Mouse (Mus musculus) CH12.LX (cell line): ENCODE results near the gene Fbll1. TPM values are rescaled to one million over a fixed set of nuclear protein-coding genes. Genes with fewer than 3 reads are reported as not detected.

Experiments used
- DNase-seq: peaks from one replicate; pipeline ENCODE4 v3.0.0-alpha.2; 2013; ENCODE audit errors: extremely low read depth
- H3K27ac ChIP-seq: 2 replicates; pipeline ENCODE4 v1.5.1; 2012; ENCODE audit warnings: low read depth, mild to moderate bottlenecking, control low read depth, moderate library complexity; ENCODE audit not compliant: insufficient read depth
- H3K27me3 ChIP-seq: replicated peaks from 2 replicates; pipeline ENCODE3; 2012; ENCODE audit warnings: inconsistent platforms
- H3K36me3 ChIP-seq, 2 experiments: replicated peaks in 1 of 2; 2 replicates each; pipeline versions ENCODE3 to v1.6.1; 2012; ENCODE audit warnings: inconsistent platforms in 1 of 2, low read length in 1 of 2, mild to moderate bottlenecking in 1 of 2, mixed read lengths in 1 of 2, moderate library complexity in 1 of 2; ENCODE audit not compliant: control insufficient read depth in 1 of 2, insufficient read depth in 1 of 2
- H3K4me1 ChIP-seq, 2 experiments: 2 replicates each; pipeline ENCODE4 v1.6.1; 2012; ENCODE audit warnings: inconsistent platforms in 1 of 2, moderate library complexity in 1 of 2; ENCODE audit not compliant: insufficient read depth in 2 of 2, control insufficient read depth in 1 of 2
- H3K4me2 ChIP-seq: 2 replicates; pipeline ENCODE4 v1.6.1; 2012; ENCODE audit warnings: low read depth, mild to moderate bottlenecking, control low read depth; ENCODE audit not compliant: poor library complexity, insufficient read depth, severe bottlenecking
- H3K4me3 ChIP-seq, 3 experiments: fragments of 150-350 bp in 1 of 3; sonication (generic) in 1 of 3; replicated peaks in 1 of 3; 2 replicates each; pipeline versions ENCODE3 to v1.5.1; 2011 to 2012; ENCODE audit warnings: low read depth in 2 of 3, low read length in 2 of 3, mild to moderate bottlenecking in 2 of 3, moderate library complexity in 2 of 3, control low read depth in 1 of 3, improper control_type of control experiment in 1 of 3, inconsistent platforms in 1 of 3, mixed read lengths in 1 of 3; ENCODE audit not compliant: poor library complexity in 1 of 3
- H3K79me2 ChIP-seq: replicated peaks from 2 replicates; pipeline ENCODE4 v1.6.1; 2012; ENCODE audit warnings: mild to moderate bottlenecking, moderate library complexity; ENCODE audit not compliant: control insufficient read depth, poor library complexity, insufficient read depth, severe bottlenecking; ENCODE audit errors: extremely low read depth
- H3K9ac ChIP-seq: 2 replicates; pipeline ENCODE4 v1.6.1; 2012; ENCODE audit warnings: low read depth, mild to moderate bottlenecking, control low read depth, moderate library complexity; ENCODE audit not compliant: insufficient read depth
- H3K9me3 ChIP-seq: replicated peaks from 2 replicates; pipeline ENCODE3; 2012; ENCODE audit warnings: low read length, inconsistent platforms, mixed read lengths
- E2F4 ChIP-seq: IDR thresholded peaks from 2 replicates; pipeline ENCODE4 v1.6.1; 2011; ENCODE audit warnings: low read depth, low read length, improper control_type of control experiment; ENCODE audit not compliant: insufficient replicate concordance
- ETS1 ChIP-seq: conservative IDR thresholded peaks from 2 replicates; pipeline ENCODE4 v1.6.1; 2012; ENCODE audit warnings: low read depth, mild to moderate bottlenecking, inconsistent platforms, low read length, improper control_type of control experiment, moderate library complexity
- HCFC1 ChIP-seq: IDR thresholded peaks from 2 replicates; pipeline ENCODE4 v1.6.1; 2012; ENCODE audit warnings: low read depth, mild to moderate bottlenecking, inconsistent platforms, low read length, improper control_type of control experiment
- JUN ChIP-seq: IDR thresholded peaks from 2 replicates; pipeline ENCODE4 v1.6.1; 2011; ENCODE audit warnings: low read depth, mild to moderate bottlenecking, low read length, improper control_type of control experiment, moderate library complexity; ENCODE audit not compliant: insufficient read depth
- JUND ChIP-seq: conservative IDR thresholded peaks from 2 replicates; pipeline ENCODE4 v1.6.1; 2011; ENCODE audit warnings: low read depth, low read length, improper control_type of control experiment
- MAFK ChIP-seq: IDR thresholded peaks from 2 replicates; pipeline ENCODE4 v1.6.1; 2011; ENCODE audit warnings: low read length, improper control_type of control experiment; ENCODE audit not compliant: insufficient replicate concordance
- MAX ChIP-seq: IDR thresholded peaks from 2 replicates; pipeline ENCODE4 v1.6.1; 2011; ENCODE audit warnings: low read length, improper control_type of control experiment
- MEF2A ChIP-seq: IDR thresholded peaks from 2 replicates; pipeline ENCODE4 v1.6.1; 2014; ENCODE audit warnings: low read depth, mild to moderate bottlenecking, inconsistent platforms, low read length, improper control_type of control experiment, borderline replicate concordance
- MYC ChIP-seq: IDR thresholded peaks from 2 replicates; pipeline ENCODE4 v1.6.1; 2011; ENCODE audit warnings: low read depth, mild to moderate bottlenecking, improper control_type of control experiment, low read length
- NRF1 ChIP-seq: IDR thresholded peaks from 2 replicates; pipeline ENCODE4 v1.6.1; 2014; ENCODE audit warnings: low read depth, mild to moderate bottlenecking, inconsistent platforms, low read length, improper control_type of control experiment, moderate library complexity
- RCOR1 ChIP-seq: conservative IDR thresholded peaks from 2 replicates; pipeline ENCODE4 v1.6.1; 2012; ENCODE audit warnings: low read depth, mild to moderate bottlenecking, inconsistent platforms, low read length, improper control_type of control experiment
- SIN3A ChIP-seq: IDR thresholded peaks from 2 replicates; pipeline ENCODE4 v1.6.1; 2012; ENCODE audit warnings: low read length, improper control_type of control experiment, inconsistent platforms
- SMC3 ChIP-seq: IDR thresholded peaks from 2 replicates; pipeline ENCODE4 v1.6.1; 2011; ENCODE audit warnings: low read depth, low read length, improper control_type of control experiment
- TCF12 ChIP-seq: IDR thresholded peaks from 2 replicates; pipeline ENCODE4 v1.6.1; 2014; ENCODE audit warnings: low read depth, mild to moderate bottlenecking, inconsistent platforms, low read length, improper control_type of control experiment
- UBTF ChIP-seq: IDR thresholded peaks from 2 replicates; pipeline ENCODE4 v1.6.1; 2012; ENCODE audit warnings: low read depth, mild to moderate bottlenecking, inconsistent platforms, low read length, improper control_type of control experiment, moderate library complexity
- USF1 ChIP-seq: IDR thresholded peaks from 2 replicates; pipeline ENCODE4 v1.6.1; 2014; ENCODE audit warnings: low read depth, mild to moderate bottlenecking, inconsistent platforms, low read length, improper control_type of control experiment
- ZC3H11A ChIP-seq: IDR thresholded peaks from 2 replicates; pipeline ENCODE4 v1.6.1; 2012; ENCODE audit warnings: low read depth, mild to moderate bottlenecking, inconsistent platforms, low read length, improper control_type of control experiment
- ZMIZ1 ChIP-seq: IDR thresholded peaks from 2 replicates; pipeline ENCODE4 v1.6.1; 2012; ENCODE audit warnings: low read depth, mild to moderate bottlenecking, inconsistent platforms, low read length, improper control_type of control experiment
- dilution Hi-C: fragments of 300-500 bp; cut with MboI; formaldehyde crosslinking; loops from 2 replicates; pipeline ENCODE4 v1.14.3; 2020; ENCODE audit warnings: low sequenced_read_pairs; ENCODE audit not compliant: extremely low pct_unique_long_range_greater_than_20kb, extremely low pct_ligation_motif_present
- in situ Hi-C: fragments of 300-500 bp; cut with MboI; formaldehyde crosslinking; loops from 3 replicates; pipeline ENCODE4 v1.14.3; 2019; ENCODE audit warnings: low sequenced_read_pairs, low pct_ligation_motif_present, low pct_unique_long_range_greater_than_20kb, mixed read lengths
- polyA plus RNA-seq: library from polyadenylated mRNA; unstranded; fragments of >175 nt; gene quantifications from 2 replicates; pipeline ENCODE4 v1.2.1, GENCODE M21; 2012; ENCODE audit warnings: low read depth; ENCODE audit not compliant: insufficient read length
- total RNA-seq, 2 experiments: library from RNA; depleted of rRNA; stranded (reverse); fragments of 300-350 nt in 1 of 2; fragments of >200 nt in 1 of 2; gene quantifications; 2 replicates each; pipeline ENCODE4 v1.2.3; 2012 to 2014

Fbll1 gene
- total and polyA plus RNA-seq, 3 experiments: not detected

DNA sequence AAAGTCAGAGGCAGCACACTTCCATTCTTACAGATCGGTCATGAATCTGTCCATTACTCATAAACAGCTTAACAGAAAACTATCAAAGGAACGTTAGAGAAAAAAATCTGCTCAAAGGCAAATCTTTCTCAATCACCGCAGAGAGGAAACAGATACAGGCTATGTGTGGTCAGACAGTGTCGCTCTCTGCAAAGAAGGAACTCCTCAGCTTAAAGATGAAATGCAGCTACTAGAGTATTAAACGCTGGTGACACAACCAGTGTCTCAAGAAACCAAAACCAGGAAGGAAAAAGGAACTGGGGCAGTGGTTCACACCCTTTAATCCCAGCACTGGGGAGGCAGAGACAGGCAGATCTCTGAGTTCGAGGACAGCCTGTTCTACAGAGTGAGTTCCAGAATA is 29.0 kb upstream of the Fbll1 start:
- Histone ChIP-seq H3K36me3 (peaks cover 72 to 96% of the 10 kb centered on the region in 2 experiments), H3K27ac (no peak overlapping the region), H3K79me2 (peaks cover 38% of the 10 kb centered on the region), H3K4me3 (no peak overlapping the region), H3K4me1 (peaks cover 5 to 22% of the 10 kb centered on the region in 2 experiments; a peak in 3 of 4 replicates), H3K9ac (no peak overlapping the region), H3K9me3 (no peaks in the 10 kb centered on the region), H3K4me2 (no peak overlapping the region), H3K27me3 (no peaks in the 10 kb centered on the region)
- DNase-seq: no peak
- TF ChIP-seq UBTF: no peak
- TF ChIP-seq JUN: no peak
- no peak for TF ChIP-seq ZC3H11A
- TF ChIP-seq JUND: no peak
- TF ChIP-seq TCF12: no peak
- dilution Hi-C loops (no loop called here), in situ Hi-C loops (loop anchor here (25.0 kb wide), 1 partner anchor 990 kb away; the partner anchor contains the start of gene Spdl1)

DNA sequence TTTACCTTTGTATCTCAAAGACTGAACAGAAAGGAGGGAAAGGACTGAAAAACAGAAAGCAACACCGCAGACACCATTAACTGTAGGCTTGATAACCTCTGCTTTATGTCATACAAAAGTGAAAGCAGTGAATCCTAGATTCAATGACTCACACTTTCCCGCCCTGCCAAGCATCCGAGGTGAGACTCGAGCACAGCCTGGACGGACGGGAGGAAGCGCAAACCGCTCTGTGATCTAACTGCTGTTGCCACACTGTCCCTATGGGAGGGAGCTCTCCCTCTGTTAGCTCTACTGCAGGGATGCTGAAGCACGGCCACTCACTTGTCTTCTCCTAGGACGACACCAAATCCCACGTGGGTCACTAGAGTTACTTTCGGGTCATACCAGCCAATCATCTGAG is 17.6 kb upstream of the Fbll1 start:
- H3K4me3 ChIP-seq: no peak overlapping the region

DNA sequence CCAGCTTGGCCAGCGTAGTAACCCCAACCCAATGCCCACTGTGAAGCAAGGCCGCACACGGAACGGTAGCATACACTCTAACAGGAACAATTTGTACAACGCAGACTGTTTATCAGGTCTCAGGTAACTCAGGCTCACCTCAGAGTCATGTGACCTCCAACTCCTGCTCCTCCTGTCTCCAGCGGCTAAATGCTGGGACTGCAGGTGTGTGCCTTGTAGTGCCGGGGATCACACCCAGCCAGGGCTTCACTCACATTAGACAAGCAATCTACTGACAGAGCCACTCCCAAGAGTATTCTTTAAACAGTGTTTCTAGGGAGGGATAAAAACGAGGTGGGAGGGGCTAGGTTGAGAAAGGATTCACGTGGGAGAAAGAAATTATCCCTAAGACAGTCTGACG is 12.8 kb upstream of the Fbll1 start:
- Histone ChIP-seq H3K27ac (no peak overlapping the region), H3K79me2 (no peaks in the 10 kb centered on the region), H3K4me3 (no peak overlapping the region), H3K9ac (no peak overlapping the region), H3K4me2 (no peak overlapping the region), H3K9me3 (no peaks in the 10 kb centered on the region), H3K4me1 (no peaks in the 10 kb centered on the region), H3K36me3 (peaks cover 94 to 98% of the 10 kb centered on the region in 2 experiments), H3K27me3 (no peaks in the 10 kb centered on the region)
- in situ Hi-C loops: no loop called here
- TF ChIP-seq ETS1 (no peak), MYC (no peak), USF1 (no peak), RCOR1 (no peak), HCFC1 (no peak), MAX (no peak), NRF1 (no peak), MAFK (no peak), SMC3 (no peak), E2F4 (no peak), JUND (no peak), MEF2A (no peak), SIN3A (no peak)
- dilution Hi-C loops: no loop called here
- no peak for DNase-seq

More for the DNA sequence above, 17.6 kb upstream of the Fbll1 start:
- Histone ChIP-seq H3K27ac (no peak overlapping the region), H3K27me3 (no peaks in the 10 kb centered on the region), H3K4me1 (no peaks in the 10 kb centered on the region), H3K79me2 (no peaks in the 10 kb centered on the region; the same call in 1 of the 2 replicates), H3K9ac (no peak overlapping the region), H3K4me2 (no peak overlapping the region), H3K36me3 (peaks cover 87 to 98% of the 10 kb centered on the region in 2 experiments), H3K9me3 (no peaks in the 10 kb centered on the region)
- dilution Hi-C loops (no loop called here), in situ Hi-C loops (no loop called here)
- DNase-seq: peak; percentile 27
- TF ChIP-seq ZMIZ1: no peak
